Mouse (Mus musculus) liver, adult (tissue): Measurements from ENCODE around the gene Mboat7.
A peak's percentile ranks its signal among the peaks of the same experiment; 100 is the strongest.
"Not testable (repeated sequence)": the region's sequence is repeated elsewhere in the genome, so short reads cannot be mapped to it uniquely, and the experiment has no call there.

ENCODE experiments used
- GATA4 ChIP-seq: IDR thresholded peaks from 2 replicates; pipeline ENCODE4 v1.6.1; 2014; ENCODE audit warnings: mild to moderate bottlenecking, low read length; ENCODE audit not compliant: insufficient replicate concordance

The Mboat7 gene

DNA sequence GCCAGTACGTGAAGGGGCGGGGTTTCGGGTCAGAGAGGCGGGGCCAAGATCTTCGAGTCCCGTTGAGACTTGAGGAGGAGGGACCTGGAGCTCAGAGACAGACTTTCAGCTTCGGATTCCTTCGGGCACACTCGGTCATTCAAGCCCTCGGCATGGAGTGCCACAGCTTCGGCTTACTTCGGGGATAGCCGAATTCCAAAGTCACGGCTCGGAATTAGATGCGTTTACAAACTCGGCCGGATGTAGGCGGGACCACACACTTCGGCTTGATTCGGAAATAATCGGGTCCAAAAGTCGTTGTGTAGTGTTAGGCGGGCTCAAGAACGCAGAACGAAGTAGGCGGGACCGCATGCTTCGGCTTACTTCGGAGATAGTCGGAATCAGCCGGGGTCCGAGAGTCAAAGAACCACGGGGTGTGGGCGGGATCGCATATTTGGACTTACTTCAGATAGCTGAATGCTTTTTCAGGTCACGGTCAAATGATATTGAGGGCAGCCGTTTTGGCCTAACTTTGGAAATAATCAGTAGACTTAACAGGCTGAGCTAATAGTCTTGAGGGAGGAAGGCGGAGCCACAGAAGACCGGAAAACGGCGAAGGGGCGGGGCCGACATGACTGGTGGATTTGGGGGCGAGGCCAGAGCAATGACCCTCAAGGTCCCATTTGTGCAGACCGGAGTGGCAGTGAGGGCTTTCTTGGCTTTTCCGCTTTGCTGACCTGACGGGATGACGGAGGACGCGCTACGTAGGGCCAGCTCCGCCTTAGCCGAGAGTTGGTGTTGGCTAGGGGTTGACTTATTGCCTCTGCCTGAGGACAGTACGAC, at the start of gene Mboat7:
Gene Mboat7 (minus strand): TSS at position 537 of the 822 bp plus-strand sequence.
- TF ChIP-seq GATA4, result no peak

DNA sequence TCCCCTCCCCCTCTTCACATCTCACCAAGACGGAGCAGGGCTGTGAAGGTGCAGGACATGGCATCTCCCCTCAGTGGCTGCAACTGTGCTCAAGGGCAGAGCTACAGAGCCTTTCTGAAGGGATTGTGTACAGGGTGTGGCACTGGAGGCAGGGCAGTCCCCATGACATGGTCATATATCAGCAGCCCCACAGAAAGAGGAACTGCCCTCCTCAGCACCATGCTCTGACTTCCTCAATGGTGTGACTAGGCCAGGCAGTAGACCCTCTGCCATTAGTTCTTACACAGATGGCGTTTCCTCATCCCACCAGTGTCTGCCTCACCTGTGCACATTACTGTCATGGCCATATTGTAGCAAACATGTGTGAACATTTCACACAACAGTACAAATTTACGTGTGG, 26.9 kb upstream of the Mboat7 start, which contains the start of gene Pirb:
Gene Pirb (minus strand): TSS at position 124 of the 400 bp plus-strand sequence.
- TF ChIP-seq GATA4, result not testable (repeated sequence)

DNA sequence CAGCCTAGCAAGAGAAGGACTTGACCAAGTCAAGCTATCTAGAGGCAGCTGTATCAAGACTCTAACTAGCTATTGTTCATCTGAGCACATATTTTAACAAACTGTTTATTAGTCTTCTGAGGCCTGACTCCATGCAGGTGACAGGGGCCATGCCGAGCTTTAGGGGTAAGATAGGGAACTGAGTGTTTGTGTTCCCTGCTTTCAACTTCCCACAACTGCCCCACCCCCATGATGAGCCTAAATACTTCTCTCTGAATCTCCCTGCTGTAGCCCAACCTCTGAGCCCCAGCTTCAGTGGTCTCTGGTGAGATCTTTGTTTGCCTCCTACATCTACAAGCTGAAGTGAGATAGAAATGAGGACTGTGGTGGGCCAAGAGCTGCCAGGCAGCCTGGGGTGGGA, 21.9 kb upstream of the Mboat7 start:
- TF ChIP-seq GATA4, result no peak

DNA sequence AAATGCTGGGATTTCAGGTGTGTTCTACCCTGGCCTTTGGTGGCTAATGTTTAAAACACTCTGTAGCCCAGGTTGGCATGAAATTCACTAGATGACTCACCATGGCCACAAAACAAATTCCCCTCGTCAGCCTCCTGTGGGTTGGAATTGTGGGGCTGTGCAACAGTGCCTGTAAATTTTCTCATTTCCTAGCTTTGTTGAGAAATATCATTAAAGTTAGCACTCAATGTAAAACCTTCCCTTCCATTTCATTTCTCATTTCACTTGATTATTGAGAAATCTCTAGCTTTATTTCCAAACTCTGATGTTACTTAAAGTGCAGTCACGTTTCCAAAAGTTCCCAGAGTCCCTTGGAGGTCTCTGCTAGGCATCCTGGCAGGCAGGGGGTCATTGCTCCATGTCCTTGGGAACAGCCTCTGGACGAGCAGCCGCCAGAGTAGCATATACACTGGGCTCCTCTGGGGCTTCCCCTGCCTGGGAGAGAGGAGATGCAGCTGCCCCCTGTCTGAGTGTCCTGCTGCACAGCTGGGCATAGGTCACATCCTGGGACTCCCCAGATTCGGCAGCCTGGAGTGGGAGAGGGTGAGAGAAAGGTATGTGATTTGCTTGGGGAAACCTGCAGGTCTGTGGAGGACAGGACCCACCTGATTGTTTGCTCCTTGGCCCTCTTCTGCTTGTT, 19.1 kb upstream of the Mboat7 start:
- no peak for TF ChIP-seq GATA4

DNA sequence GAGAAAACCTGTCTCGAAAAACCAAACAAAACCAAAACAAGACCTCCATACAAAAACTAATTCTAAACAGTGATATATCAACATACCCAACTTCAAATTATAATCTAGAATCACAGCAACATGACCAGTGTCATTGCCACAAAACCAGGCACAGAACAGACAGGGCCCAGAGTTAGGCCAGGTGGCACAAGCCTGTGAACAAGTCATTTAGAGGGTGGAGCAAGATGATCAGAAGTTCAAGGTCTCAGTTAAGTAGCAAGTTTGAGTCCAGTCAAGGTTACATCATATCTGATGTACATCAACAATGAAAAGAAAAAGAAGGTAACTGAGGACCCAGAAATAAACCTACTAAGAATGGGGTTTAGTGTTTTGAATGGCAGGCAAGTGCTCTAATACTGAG, 15.7 kb upstream of the Mboat7 start:
- TF ChIP-seq GATA4, result no peak

DNA sequence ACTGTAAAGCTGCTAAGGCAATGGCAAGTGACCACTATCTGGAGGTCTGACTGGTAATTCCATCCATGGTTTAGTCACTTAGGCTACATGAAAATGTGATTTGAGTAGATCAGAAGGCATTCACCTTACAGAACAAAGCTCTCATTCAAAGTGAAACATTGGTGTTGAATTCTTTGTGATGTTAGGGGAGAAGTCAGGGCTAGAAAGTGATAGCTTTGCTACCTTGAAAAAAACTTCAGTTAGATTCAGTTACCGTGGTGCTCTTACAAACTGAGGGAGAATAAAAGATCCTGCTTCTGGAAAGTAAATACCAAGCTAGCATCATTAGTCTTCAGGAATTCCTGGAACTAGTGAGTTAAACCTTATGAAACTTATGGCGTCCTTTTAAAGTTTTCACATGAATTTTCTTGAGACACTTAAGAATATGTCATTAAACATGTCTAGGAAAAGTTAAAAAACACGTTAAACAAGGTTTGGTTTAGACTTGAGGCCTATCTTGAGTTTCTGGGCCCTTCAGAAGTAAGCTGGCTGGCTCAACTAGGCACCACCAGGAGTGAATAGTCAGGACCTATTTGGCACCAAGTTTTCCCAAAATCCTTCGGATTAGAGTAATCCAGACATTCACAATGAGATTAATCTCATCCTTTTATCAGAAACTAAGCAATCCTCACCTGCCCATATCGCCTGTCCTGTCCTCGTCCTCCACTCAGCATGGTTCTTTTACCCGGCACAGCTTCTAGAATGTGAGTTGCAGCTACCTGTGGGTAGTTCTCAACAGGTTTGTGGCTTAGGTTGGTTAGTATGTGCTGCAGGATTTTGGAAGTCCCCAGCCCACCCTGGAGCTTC, 14.5 kb upstream of the Mboat7 start:
- TF ChIP-seq GATA4, result no peak

DNA sequence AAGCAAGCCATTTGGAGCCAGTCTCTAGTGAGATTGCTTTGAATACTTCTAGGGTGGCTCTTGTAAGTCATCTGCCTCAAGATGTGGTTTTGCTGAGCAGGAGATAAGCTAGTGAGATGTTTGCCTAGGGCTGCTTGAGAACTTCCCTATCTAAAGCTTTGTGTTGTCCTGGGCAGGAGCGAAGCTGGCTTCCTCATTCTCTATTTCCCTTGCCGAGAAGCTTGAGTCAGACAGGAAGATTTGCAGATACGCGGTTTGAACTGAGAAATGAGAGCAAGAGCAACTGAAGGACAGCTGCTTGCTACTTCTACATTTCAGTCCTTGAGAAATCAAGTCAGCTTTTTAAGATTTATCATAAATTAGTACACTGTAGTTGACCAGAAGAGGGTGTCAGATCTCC, 13.7 kb upstream of the Mboat7 start:
- no peak for TF ChIP-seq GATA4

DNA sequence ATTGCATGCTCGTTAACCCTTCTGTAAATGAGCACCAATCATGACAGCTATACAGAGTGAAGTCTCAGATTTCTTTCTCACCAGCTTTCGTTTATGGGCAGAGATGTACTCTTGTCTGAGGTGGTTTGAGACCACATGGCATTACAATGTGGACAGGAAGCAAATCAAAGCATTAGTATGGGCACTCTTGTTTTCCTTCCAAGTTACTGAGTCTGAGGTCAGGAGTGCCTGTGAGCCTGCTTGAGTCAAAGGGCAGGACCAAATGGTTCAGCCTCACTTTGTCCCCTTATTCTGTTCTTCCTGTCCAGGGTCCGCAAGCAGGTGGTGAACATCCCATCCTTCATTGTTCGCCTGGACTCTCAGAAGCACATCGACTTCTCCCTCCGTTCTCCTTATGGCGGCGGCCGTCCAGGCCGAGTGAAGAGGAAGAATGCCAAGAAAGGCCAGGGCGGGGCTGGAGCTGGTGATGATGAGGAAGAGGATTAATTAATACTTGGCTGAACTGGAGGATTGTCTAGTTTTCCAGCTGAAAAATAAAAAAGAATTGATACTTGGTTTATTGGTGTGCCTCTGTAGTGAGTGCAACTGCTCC, 13.1 kb upstream of the Mboat7 start:
- no peak for TF ChIP-seq GATA4

DNA sequence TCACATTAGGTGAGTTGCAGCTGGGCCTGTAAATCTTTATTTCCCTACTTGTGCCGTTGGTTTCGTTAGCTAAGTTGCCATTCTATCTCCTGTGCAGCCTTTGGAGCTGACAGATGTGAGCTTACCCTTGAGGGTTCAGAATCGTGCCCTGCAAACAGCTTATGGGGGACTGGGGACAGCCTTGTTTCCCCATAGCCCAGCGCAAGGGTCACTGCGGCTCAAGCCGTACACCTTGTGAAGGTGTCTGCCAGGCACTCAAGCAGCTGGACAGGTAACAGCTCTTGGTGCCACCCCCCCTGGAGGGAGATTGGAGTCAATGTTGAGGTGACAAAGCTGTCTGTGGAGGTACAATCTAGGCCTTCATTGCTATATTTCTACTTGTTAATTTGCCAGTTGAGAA, 12.6 kb upstream of the Mboat7 start:
- TF ChIP-seq GATA4, result no peak

DNA sequence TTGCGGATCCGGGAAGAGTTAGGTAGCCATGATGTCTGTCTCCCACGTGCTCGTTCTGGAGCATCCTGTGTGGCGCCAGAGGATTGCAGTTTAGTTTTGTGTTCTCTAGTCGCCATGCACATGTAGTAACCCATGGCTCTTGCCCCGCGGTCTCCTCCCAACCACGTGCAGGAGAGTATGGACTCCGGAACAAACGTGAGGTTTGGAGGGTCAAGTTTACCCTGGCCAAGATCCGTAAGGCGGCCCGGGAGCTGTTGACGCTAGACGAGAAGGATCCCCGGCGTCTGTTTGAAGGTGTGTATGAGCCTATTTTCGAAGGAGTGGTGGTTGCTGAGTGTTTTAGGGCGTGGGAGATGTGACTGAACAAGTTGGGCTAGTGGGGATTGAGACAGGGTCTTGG, 11.2 kb upstream of the Mboat7 start:
- TF ChIP-seq GATA4, result no peak

DNA sequence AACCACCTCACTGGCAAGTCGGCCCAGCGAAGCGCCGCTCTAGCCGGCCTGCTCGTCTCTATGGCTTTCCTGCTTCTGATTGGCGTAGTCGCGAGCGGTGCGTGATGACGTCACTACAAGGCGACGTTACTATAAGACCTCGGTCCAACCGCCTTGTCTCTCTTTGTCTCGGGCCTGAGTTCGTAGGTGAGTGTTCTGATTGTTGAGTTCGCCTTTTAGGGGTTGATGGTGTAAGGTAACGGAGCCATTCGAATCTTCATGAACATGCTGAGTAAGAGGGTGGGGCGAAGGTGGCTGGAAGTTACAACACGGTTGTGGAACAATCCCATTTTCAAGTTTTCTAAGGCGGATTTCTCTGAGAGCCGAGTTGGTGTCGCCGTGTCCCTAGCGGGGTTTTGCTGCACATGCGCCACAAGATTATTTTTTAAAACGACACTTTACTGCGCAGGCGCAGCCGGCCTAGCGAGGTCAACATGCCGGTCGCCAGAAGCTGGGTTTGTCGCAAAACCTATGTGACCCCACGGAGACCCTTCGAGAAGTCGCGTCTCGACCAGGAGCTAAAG, 10.6 kb upstream of the Mboat7 start, which contains the start of gene Rps9:
Gene Rps9 (plus strand): TSS at position 115 of the 563 bp plus-strand sequence.
- TF ChIP-seq GATA4, result peak; percentile 25; the same call in 1 of the 2 replicates

DNA sequence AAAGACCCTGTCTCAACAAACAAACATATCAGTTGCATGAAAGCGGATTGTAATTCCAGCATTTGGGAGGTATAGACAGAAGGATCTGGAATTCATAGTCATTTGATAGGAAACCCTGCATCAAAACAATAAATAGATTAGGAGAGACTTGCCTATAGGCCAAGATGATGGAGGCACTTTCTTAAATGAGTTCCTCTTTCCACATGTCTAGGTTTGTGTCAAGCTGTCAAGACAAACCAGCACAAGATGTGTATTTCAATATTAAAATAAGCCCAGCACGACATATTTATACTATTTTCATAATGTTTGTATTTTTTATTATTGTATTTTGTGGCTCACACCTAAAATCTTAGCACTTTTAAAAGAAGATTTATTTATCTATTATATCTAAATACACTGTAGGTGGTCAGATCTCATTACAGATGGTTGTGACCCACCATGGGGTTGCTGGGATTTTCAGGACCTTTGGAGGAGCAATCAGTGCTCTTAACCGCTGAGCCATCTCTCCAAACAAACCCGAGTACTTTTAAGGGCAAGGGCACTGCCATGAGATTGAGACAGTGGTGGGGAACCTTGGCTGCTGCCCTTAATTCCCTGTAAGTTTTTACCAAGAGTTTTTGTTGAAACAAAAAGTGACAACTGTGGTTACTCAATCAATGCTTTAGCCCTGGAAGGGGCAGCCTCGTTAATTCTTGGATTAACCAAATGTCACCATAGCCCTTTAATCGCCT, 10.0 kb upstream of the Mboat7 start:
- no peak for TF ChIP-seq GATA4

DNA sequence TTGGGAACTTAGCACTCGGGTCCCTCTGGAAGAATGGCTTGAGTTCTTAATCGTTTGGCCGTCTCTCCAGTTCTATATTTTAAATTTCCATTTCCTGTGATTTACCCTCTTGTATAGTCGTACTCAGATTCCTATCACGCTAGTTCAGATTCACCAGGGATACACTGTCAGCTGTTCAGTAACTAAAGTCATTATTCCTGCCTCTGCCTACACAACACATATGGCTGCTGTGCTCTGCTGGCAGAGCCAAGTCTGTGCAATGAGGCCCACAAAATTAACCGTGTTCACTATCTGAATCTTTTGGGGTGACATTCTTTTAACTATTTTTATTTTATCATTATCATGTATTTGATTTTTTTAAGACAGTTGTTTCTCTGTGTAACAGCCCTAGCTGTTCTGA, 5.1 kb upstream of the Mboat7 start:
- TF ChIP-seq GATA4, result no peak
